Mouse (Mus musculus) C2C12 (cell line): ENCODE measurements at regions not wholly inside any gene's neighbourhood (a gene's known extent, or its start where the extent isn't known, plus 50 kb on each side); places are given as distances from the start of the nearest gene placed in this dataset.
A peak's percentile ranks its signal among the peaks of the same experiment; 100 is the strongest.

Experiments used
- CEBPB ChIP-seq: IDR thresholded peaks from one replicate; pipeline ENCODE4 v1.6.1; 2011; ENCODE audit warnings: low read depth, mild to moderate bottlenecking, control low read depth, moderate library complexity
- CTCF ChIP-seq: IDR thresholded peaks from one replicate; pipeline ENCODE4 v1.5.1; 2011; ENCODE audit not compliant: control insufficient read depth, insufficient read depth, insufficient read length
- MYOD1 ChIP-seq: IDR thresholded peaks from one replicate; pipeline ENCODE4 v1.6.1; 2011; ENCODE audit warnings: low read depth; ENCODE audit not compliant: control insufficient read depth, insufficient read length
- USF1 ChIP-seq: IDR thresholded peaks from one replicate; pipeline ENCODE4 v1.6.1; 2011; ENCODE audit warnings: low read depth, mild to moderate bottlenecking, control low read depth, moderate library complexity

GRCm38 (mm10) chr10:74834359-74834758 lies 132.6 kb upstream of the Gnaz start:
- no peak for TF ChIP-seq CTCF
- peak; percentile 36 for TF ChIP-seq CEBPB
- peak; percentile 54 for TF ChIP-seq MYOD1
- no peak for TF ChIP-seq USF1
